Mouse (Mus musculus) stomach, embryonic 14.5 days (tissue): Measurements from ENCODE around the gene Mgarp. TPM values are rescaled to one million over a fixed set of nuclear protein-coding genes. Genes with fewer than 3 reads are reported as not detected.
A peak's percentile ranks its signal among the peaks of the same experiment; 100 is the strongest.
"Not testable (repeated sequence)": the region's sequence is repeated elsewhere in the genome, so short reads cannot be mapped to it uniquely, and the experiment has no call there.

Source experiments
- ATAC-seq: fragments of 200-750 bp; cut with Nextera tagmentation; 2 replicates; pipeline ENCODE4 v1.8.0; 2017; ENCODE audit warnings: low read depth, moderate TSS enrichment; ENCODE audit not compliant: insufficient number of reproducible peaks, insufficient read depth, low FRiP score
- H3K27ac ChIP-seq: fragments of 300-500 bp; sonication (generic); 2 replicates; pipeline ENCODE4 v1.5.1; 2014; ENCODE audit warnings: mild to moderate bottlenecking, low read length, moderate library complexity, mixed read lengths
- H3K27me3 ChIP-seq: fragments of 300-500 bp; sonication (generic); 2 replicates; pipeline ENCODE4 v1.6.1; 2014; ENCODE audit warnings: low read length, control low read depth, mixed read lengths; ENCODE audit not compliant: control insufficient read depth, insufficient read depth
- H3K36me3 ChIP-seq: fragments of 300-500 bp; sonication (generic); 2 replicates; pipeline ENCODE4 v1.6.1; 2014; ENCODE audit warnings: mild to moderate bottlenecking, control low read depth, low read length, moderate library complexity, mixed read lengths; ENCODE audit not compliant: control insufficient read depth, insufficient read depth
- H3K4me1 ChIP-seq: fragments of 300-500 bp; sonication (generic); 2 replicates; pipeline ENCODE4 v1.6.1; 2014; ENCODE audit warnings: low read length, control low read depth, mixed read lengths; ENCODE audit not compliant: control insufficient read depth, insufficient read depth
- H3K4me2 ChIP-seq: fragments of 300-500 bp; sonication (generic); replicated peaks from 2 replicates; pipeline ENCODE4 v1.6.1; 2014; ENCODE audit warnings: low read depth, low read length, control low read depth
- H3K4me3 ChIP-seq: fragments of 300-500 bp; sonication (generic); 2 replicates; pipeline ENCODE4 v1.5.1; 2014; ENCODE audit warnings: low read depth, low read length, control low read depth
- H3K9ac ChIP-seq: fragments of 300-500 bp; sonication (generic); replicated peaks from 2 replicates; pipeline ENCODE4 v1.6.1; 2014; ENCODE audit warnings: low read depth, mild to moderate bottlenecking, control low read depth, low read length, moderate library complexity, mixed read lengths
- H3K9me3 ChIP-seq: fragments of 300-500 bp; sonication (generic); 2 replicates; pipeline ENCODE4 v1.6.1; 2016; ENCODE audit warnings: low read depth, low read length, control low read depth; ENCODE audit not compliant: control insufficient read depth
- WGBS: fragments of 180-500 bp; shearing (Covaris S2); extraction: QIAGEN DNeasy Blood & Tissue Kit; methylation state at CpG from one replicate; pipeline ENCODE4 v1.1.7; 2014; 5-methylcytosine and 5-hydroxymethylcytosine counted together
- polyA plus RNA-seq: library from polyadenylated mRNA; unstranded; fragments of >200 nt; fragmentation: Nextera tagmentation; extraction: Ambion mirVana; gene quantifications from 2 replicates; pipeline ENCODE4 v1.2.1, GENCODE M21; 2014

Gene Mgarp
- polyA plus RNA-seq, 1 experiment from 2014 or later: 3.0 TPM

GRCm38 (mm10) chr3:51402628-51403027 is 6.1 kb upstream of the Mgarp start:
- WGBS: 95% methylated on average over 12 of the region's 12 CpGs
- no peaks in the 10 kb centered on the region for H3K9me3 ChIP-seq
- no peak overlapping the region for H3K4me3 ChIP-seq
- H3K27ac ChIP-seq: no peak overlapping the region
- no peaks in the 10 kb centered on the region for H3K4me1 ChIP-seq
- H3K36me3 ChIP-seq: peaks cover 14% of the 10 kb centered on the region
- H3K4me2 ChIP-seq: no peak overlapping the region
- no peak overlapping the region for H3K9ac ChIP-seq
- H3K27me3 ChIP-seq: no peaks in the 10 kb centered on the region
- ATAC-seq: no peak

- not testable (repeated sequence) for H3K27ac ChIP-seq, H3K4me1 ChIP-seq, H3K9ac ChIP-seq, ATAC-seq, H3K27me3 ChIP-seq, H3K9me3 ChIP-seq, H3K4me2 ChIP-seq, H3K4me3 ChIP-seq
- H3K36me3 ChIP-seq: peaks cover 13% of the 10 kb centered on the region
- 75% methylated on average over 4 of the region's 4 CpGs for WGBS
Observed at GRCm38 (mm10) chr3:51402054-51402453, 5.5 kb upstream of the Mgarp start.

GRCm38 (mm10) chr3:51400682-51401081 is 4.1 kb upstream of the Mgarp start:
- H3K4me3 ChIP-seq: no peak overlapping the region
- no peaks in the 10 kb centered on the region for H3K9me3 ChIP-seq
- H3K9ac ChIP-seq: no peak overlapping the region
- no peak overlapping the region for H3K27ac ChIP-seq
- peaks cover 6% of the 10 kb centered on the region; the same call in 1 of the 2 replicates for H3K36me3 ChIP-seq
- no peak for ATAC-seq
- no peaks in the 10 kb centered on the region for H3K4me1 ChIP-seq
- WGBS: 74% methylated on average over 10 of the region's 10 CpGs
- no peaks in the 10 kb centered on the region for H3K27me3 ChIP-seq
- no peak overlapping the region for H3K4me2 ChIP-seq

GRCm38 (mm10) chr3:51399531-51399930 is 3.0 kb upstream of the Mgarp start:
- no peak overlapping the region for H3K27ac ChIP-seq
- H3K4me3 ChIP-seq: no peak overlapping the region
- no peaks in the 10 kb centered on the region for H3K9me3 ChIP-seq
- WGBS: 66% methylated on average over 4 of the region's 4 CpGs
- no peak for ATAC-seq
- H3K9ac ChIP-seq: no peak overlapping the region
- no peak overlapping the region for H3K4me2 ChIP-seq
- H3K36me3 ChIP-seq: peaks cover 6% of the 10 kb centered on the region; the same call in 1 of the 2 replicates
- no peaks in the 10 kb centered on the region for H3K4me1 ChIP-seq
- no peaks in the 10 kb centered on the region for H3K27me3 ChIP-seq

- H3K27me3 ChIP-seq: no peaks in the 10 kb centered on the region
- ATAC-seq: no peak
- H3K4me3 ChIP-seq: no peak overlapping the region
- no peak overlapping the region for H3K27ac ChIP-seq
- no peak overlapping the region for H3K4me2 ChIP-seq
- H3K4me1 ChIP-seq: no peaks in the 10 kb centered on the region
- H3K9ac ChIP-seq: no peak overlapping the region
- 16% methylated on average over 3 of the region's 3 CpGs for WGBS
- H3K36me3 ChIP-seq: peaks cover 6% of the 10 kb centered on the region; the same call in 1 of the 2 replicates
- H3K9me3 ChIP-seq: no peaks in the 10 kb centered on the region
Observed at GRCm38 (mm10) chr3:51398667-51399066, 2.1 kb upstream of the Mgarp start.

- H3K4me1 ChIP-seq: no peaks in the 10 kb centered on the region
- H3K9ac ChIP-seq: no peak overlapping the region
- H3K4me2 ChIP-seq: no peak overlapping the region
- no peak for ATAC-seq
- no peaks in the 10 kb centered on the region for H3K27me3 ChIP-seq
- H3K27ac ChIP-seq: no peak overlapping the region
- 59% methylated on average over 15 of the region's 15 CpGs for WGBS
- H3K4me3 ChIP-seq: no peak overlapping the region
- H3K9me3 ChIP-seq: no peaks in the 10 kb centered on the region
- peaks cover 3% of the 10 kb centered on the region; the same call in 1 of the 2 replicates for H3K36me3 ChIP-seq
Observed at GRCm38 (mm10) chr3:51397700-51398299, 1.3 kb upstream of the Mgarp start.

- 0 out of 2 replicates have a peak overlapping the region, but pooled peaks have one; percentile 49 for H3K4me3 ChIP-seq
Observed at GRCm38 (mm10) chr3:51395461-51396145, 935 bp downstream of the Mgarp start.

GRCm38 (mm10) chr3:51394881-51395280 is 1.7 kb downstream of the Mgarp start:
- Histone ChIP-seq H3K9me3 (no peaks in the 10 kb centered on the region), H3K36me3 (no peaks in the 10 kb centered on the region), H3K27ac (no peak overlapping the region), H3K4me1 (no peaks in the 10 kb centered on the region), H3K9ac (no peak overlapping the region), H3K4me2 (no peak overlapping the region), H3K27me3 (no peaks in the 10 kb centered on the region), H3K4me3 (no peak overlapping the region)
- 68% methylated on average over 3 of the region's 3 CpGs for WGBS
- no peak for ATAC-seq

More at GRCm38 (mm10) chr3:51395461-51396145, 935 bp downstream of the Mgarp start:
- Histone ChIP-seq H3K9me3 (no peaks in the 10 kb centered on the region), H3K27me3 (no peaks in the 10 kb centered on the region), H3K27ac (no peak overlapping the region), H3K4me1 (no peaks in the 10 kb centered on the region), H3K36me3 (no peaks in the 10 kb centered on the region), H3K9ac (no peak overlapping the region), H3K4me2 (peak overlapping the region; percentile 78; the same call in 1 of the 2 replicates)
- no peak for ATAC-seq
- 31% methylated on average over 19 of the region's 19 CpGs for WGBS
